Mouse (Mus musculus) heart, postnatal 0 days (tissue): ENCODE results near the gene Arpc1a. TPM values are rescaled to one million over a fixed set of nuclear protein-coding genes. Genes with fewer than 3 reads are reported as not detected.

Experiments used
- ATAC-seq: fragments of 200-750 bp; cut with Nextera tagmentation; 2 replicates; pipeline ENCODE4 v1.8.0; 2017; ENCODE audit warnings: low read depth, moderate number of reproducible peaks, moderate library complexity; ENCODE audit not compliant: insufficient read depth
- DNase-seq: peaks from one replicate; pipeline ENCODE4 v3.0.0-alpha.2; 2016; ENCODE audit warnings: low spot score
- H3K27ac ChIP-seq: fragments of 300-500 bp; sonication (generic); 2 replicates; pipeline ENCODE4 v1.5.1; 2014; ENCODE audit warnings: low read depth, mild to moderate bottlenecking
- H3K27me3 ChIP-seq: fragments of 300-500 bp; sonication (generic); 2 replicates; pipeline ENCODE4 v1.6.1; 2014; ENCODE audit warnings: low read length, mixed read lengths; ENCODE audit not compliant: control insufficient read depth, insufficient read depth
- H3K36me3 ChIP-seq: fragments of 300-500 bp; sonication (generic); replicated peaks from 2 replicates; pipeline ENCODE4 v1.6.1; 2014; ENCODE audit warnings: low read length, mixed read lengths; ENCODE audit not compliant: control insufficient read depth, insufficient read depth
- H3K4me1 ChIP-seq: fragments of 300-500 bp; sonication (generic); 2 replicates; pipeline ENCODE4 v1.6.1; 2014; ENCODE audit warnings: antibody characterized with exemption; ENCODE audit not compliant: control insufficient read depth, insufficient read depth
- H3K4me2 ChIP-seq: fragments of 300-500 bp; sonication (generic); 2 replicates; pipeline ENCODE4 v1.6.1; 2014; ENCODE audit warnings: low read depth, mild to moderate bottlenecking, low read length, moderate library complexity
- H3K4me3 ChIP-seq: fragments of 300-500 bp; sonication (generic); 2 replicates; pipeline ENCODE4 v1.5.1; 2014; ENCODE audit warnings: low read depth, low read length
- H3K9ac ChIP-seq: fragments of 300-500 bp; sonication (generic); replicated peaks from 2 replicates; pipeline ENCODE4 v1.6.1; 2014; ENCODE audit warnings: low read depth, low read length, mixed read lengths
- H3K9me3 ChIP-seq: fragments of 300-500 bp; sonication (generic); replicated peaks from 2 replicates; pipeline ENCODE4 v1.6.1; 2016; ENCODE audit warnings: low read length; ENCODE audit not compliant: control insufficient read depth
- CTCF ChIP-seq: IDR thresholded peaks from 2 replicates; pipeline ENCODE4 v1.5.1; 2016; ENCODE audit warnings: antibody characterized with exemption, control low read depth, low read depth
- EP300 ChIP-seq: IDR thresholded peaks from 2 replicates; pipeline ENCODE4 v1.6.1; 2016; ENCODE audit warnings: antibody characterized with exemption, low read depth
- WGBS: fragments of 180-500 bp; shearing (Covaris S2); extraction: QIAGEN DNeasy Blood & Tissue Kit; methylation state at CpG from one replicate; pipeline ENCODE4 v1.1.7; 2014; 5-methylcytosine and 5-hydroxymethylcytosine counted together
- polyA plus RNA-seq: library from polyadenylated mRNA; unstranded; fragments of >200 nt; fragmentation: Nextera tagmentation; extraction: Ambion mirVana; gene quantifications from 2 replicates; pipeline ENCODE4 v1.2.1, GENCODE M21; 2015
- total RNA-seq: library from RNA; depleted of rRNA; stranded (reverse); fragments of >200 nt; gene quantifications from 2 replicates; pipeline ENCODE4 v1.2.3, GENCODE M21; 2014; ENCODE audit warnings: low replicate concordance

Arpc1a gene
- total and polyA plus RNA-seq, 2 experiments from 2014 or later, result 73.5 to 82.0 TPM

DNA sequence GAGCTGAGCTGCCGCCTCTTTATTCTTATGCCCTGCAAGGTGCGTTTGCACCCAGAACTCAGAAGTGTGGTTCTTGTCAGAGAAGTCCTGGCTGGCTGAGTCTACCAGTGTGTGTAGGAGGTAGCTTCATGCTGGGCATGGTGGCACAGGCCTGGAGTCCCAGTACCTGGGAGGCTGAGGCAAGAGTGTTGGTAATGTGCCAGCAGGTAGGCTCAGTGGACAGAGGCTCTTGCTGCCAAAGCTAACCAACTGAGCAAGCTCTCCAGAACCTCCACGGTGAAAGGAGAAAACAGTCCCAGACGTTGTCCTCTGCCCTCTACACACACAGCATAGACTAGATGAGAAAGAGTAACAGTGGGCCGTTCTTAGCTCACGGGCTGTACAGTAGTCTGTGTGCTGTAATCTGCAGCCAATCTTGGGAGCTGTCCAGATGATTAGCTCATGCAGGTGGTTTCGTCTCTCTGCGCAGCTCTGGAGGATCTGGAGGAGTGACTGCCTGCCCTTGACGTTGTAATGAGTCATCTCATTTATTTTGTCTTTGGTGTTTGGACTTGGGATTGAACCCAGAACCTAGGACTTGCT, 22.2 kb downstream of the Arpc1a start:
- Histone ChIP-seq H3K4me2 (no peak overlapping the region), H3K9me3 (no peaks in the 10 kb centered on the region), H3K4me3 (no peak overlapping the region), H3K9ac (no peak overlapping the region), H3K27ac (no peak overlapping the region), H3K36me3 (peaks cover 97% of the 10 kb centered on the region), H3K4me1 (no peaks in the 10 kb centered on the region), H3K27me3 (no peaks in the 10 kb centered on the region)
- 77% methylated on average over 9 of the region's 9 CpGs for WGBS
- ATAC-seq (no peak), DNase-seq (no peak)
- TF ChIP-seq EP300, result no peak
- no peak for TF ChIP-seq CTCF

- H3K9ac ChIP-seq, result no peak overlapping the region
Measured at GRCm38 (mm10) chr5:145110401-145110800, 26.8 kb downstream of the Arpc1a start.

DNA sequence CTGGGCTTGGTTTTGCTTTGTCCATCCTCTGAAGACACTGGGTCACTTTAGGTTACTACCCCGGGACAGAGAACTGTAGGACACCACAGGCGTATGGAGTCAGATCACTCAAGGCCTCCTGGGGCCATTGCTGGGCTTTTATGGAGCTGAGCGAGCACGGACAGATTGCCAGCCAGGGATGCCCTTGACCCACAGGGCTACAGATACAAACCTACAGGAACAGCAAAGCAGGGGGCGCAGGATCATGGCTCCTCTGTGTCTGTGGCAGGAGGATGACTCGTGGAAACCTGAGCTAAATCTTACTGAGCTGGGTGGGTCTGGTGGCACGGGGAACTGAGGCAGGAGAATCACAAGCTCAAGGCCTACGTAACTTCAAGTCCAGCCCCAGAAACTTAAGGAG, 28.9 kb downstream of the Arpc1a start:
- Histone ChIP-seq H3K27ac (no peak overlapping the region), H3K36me3 (peaks cover 30% of the 10 kb centered on the region), H3K27me3 (no peaks in the 10 kb centered on the region), H3K9me3 (no peaks in the 10 kb centered on the region), H3K4me2 (no peak overlapping the region), H3K9ac (no peak overlapping the region), H3K4me1 (no peaks in the 10 kb centered on the region), H3K4me3 (no peak overlapping the region)
- ATAC-seq, result no peak
- TF ChIP-seq CTCF, result no peak
- no peak for TF ChIP-seq EP300
- no peak for DNase-seq
- WGBS, result 79% methylated on average over 8 of the region's 8 CpGs

More at GRCm38 (mm10) chr5:145110401-145110800, 26.8 kb downstream of the Arpc1a start:
- Histone ChIP-seq H3K9me3 (no peaks in the 10 kb centered on the region), H3K36me3 (peaks cover 52% of the 10 kb centered on the region), H3K27me3 (no peaks in the 10 kb centered on the region), H3K4me2 (no peak overlapping the region), H3K4me1 (no peaks in the 10 kb centered on the region), H3K27ac (no peak overlapping the region), H3K4me3 (no peak overlapping the region)
- TF ChIP-seq CTCF, result no peak
- TF ChIP-seq EP300, result no peak
- ATAC-seq (no peak), DNase-seq (no peak)
- 84% methylated on average over 6 of the region's 6 CpGs for WGBS

GRCm38 (mm10) chr5:145113416-145113815, 29.8 kb downstream of the Arpc1a start:
- H3K27me3 ChIP-seq, result no peaks in the 10 kb centered on the region
- ATAC-seq (no peak), DNase-seq (no peak)
- H3K4me3 ChIP-seq, result no peak overlapping the region
- no peak for TF ChIP-seq EP300
- no peak for TF ChIP-seq CTCF
- 34% methylated on average over 2 of the region's 2 CpGs for WGBS
- no peaks in the 10 kb centered on the region for H3K9me3 ChIP-seq
- no peaks in the 10 kb centered on the region for H3K4me1 ChIP-seq
- no peak overlapping the region for H3K9ac ChIP-seq
- peaks cover 22% of the 10 kb centered on the region for H3K36me3 ChIP-seq
- no peak overlapping the region for H3K27ac ChIP-seq
- peak overlapping the region; percentile 64; the same call in 1 of the 2 replicates for H3K4me2 ChIP-seq

GRCm38 (mm10) chr5:145114071-145114605, 30.5 kb downstream of the Arpc1a start, which contains the start of gene Arpc1b:
Arpc1b (plus strand) TSS chr5:145114215.
- H3K27ac ChIP-seq, result peak within 1 kb of the TSS; percentile 72
- peaks cover 16% of the 10 kb centered on the region for H3K36me3 ChIP-seq
- WGBS, result under 1% methylated on average over 33 of the region's 53 CpGs
- TF ChIP-seq EP300 (no peak), CTCF (no peak)
- peak within 1 kb of the TSS; percentile 64 for H3K4me2 ChIP-seq
- peak within 1 kb of the TSS; percentile 62 for H3K9ac ChIP-seq
- peak; percentile 67 for DNase-seq
- no peaks in the 10 kb centered on the region for H3K9me3 ChIP-seq
- H3K4me3 ChIP-seq, result peak within 1 kb of the TSS; percentile 69
- H3K4me1 ChIP-seq, result no peaks in the 10 kb centered on the region
- ATAC-seq, result peak; percentile 69
- no peaks in the 10 kb centered on the region for H3K27me3 ChIP-seq
